Mouse (Mus musculus) right cerebral cortex, postnatal 14 days (tissue): Measurements from ENCODE around the gene Sec14l1.

Source experiments
- DNase-seq: peaks from one replicate; pipeline ENCODE4 v3.0.0; 2022

The Sec14l1 gene

GRCm38 (mm10) chr11:117130068-117130467 is 15.1 kb downstream of the Sec14l1 start:
- DNase-seq, result no peak

DNA sequence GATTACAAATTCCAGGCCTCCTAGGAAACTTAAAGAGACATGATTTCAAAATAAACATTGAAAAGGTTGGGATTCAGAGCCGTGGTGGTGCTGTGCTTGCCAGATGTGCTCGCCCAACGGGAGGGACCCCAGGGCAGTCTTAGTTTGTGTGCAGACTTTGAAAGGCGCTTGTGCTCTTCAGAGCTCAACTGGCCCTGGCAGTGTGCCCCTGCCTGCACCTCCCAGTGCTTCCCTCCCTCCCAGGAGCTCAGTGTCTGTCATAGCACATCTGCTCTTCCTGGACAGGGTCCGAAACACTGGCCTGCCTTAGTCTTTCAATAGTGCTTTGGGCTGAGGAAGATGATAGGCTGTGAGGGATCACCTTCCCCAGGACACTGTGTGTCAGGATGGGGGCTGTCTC is 15.9 kb downstream of the Sec14l1 start:
- no peak for DNase-seq

- no peak for DNase-seq
Measured at GRCm38 (mm10) chr11:117131450-117131849, 16.5 kb downstream of the Sec14l1 start.

GRCm38 (mm10) chr11:117134776-117135387 is 19.9 kb downstream of the Sec14l1 start:
- no peak for DNase-seq

- DNase-seq, result no peak
Measured at GRCm38 (mm10) chr11:117135457-117136290, 20.7 kb downstream of the Sec14l1 start.

DNA sequence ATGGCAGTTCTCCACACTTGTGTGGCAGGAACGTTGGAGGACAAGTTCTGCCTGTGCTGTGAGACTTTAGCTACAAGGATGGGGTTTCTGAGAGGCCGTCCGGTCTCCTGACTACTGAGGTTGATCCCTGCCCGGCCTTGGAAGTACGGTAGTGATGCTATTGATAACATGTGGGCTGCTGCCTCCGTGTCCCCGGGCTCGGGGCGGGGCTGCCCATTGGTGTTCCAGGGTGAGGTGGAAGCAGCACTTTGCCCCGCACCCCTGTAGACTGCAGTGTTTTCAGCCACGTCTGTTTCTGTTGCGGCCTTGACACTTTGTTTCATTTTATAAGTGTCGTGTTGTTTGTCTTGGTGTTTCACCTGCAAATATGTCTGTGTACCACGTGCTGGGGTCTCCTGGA is 21.9 kb downstream of the Sec14l1 start:
- no peak for DNase-seq

GRCm38 (mm10) chr11:117138213-117138761 is 23.3 kb downstream of the Sec14l1 start:
- no peak for DNase-seq

DNA sequence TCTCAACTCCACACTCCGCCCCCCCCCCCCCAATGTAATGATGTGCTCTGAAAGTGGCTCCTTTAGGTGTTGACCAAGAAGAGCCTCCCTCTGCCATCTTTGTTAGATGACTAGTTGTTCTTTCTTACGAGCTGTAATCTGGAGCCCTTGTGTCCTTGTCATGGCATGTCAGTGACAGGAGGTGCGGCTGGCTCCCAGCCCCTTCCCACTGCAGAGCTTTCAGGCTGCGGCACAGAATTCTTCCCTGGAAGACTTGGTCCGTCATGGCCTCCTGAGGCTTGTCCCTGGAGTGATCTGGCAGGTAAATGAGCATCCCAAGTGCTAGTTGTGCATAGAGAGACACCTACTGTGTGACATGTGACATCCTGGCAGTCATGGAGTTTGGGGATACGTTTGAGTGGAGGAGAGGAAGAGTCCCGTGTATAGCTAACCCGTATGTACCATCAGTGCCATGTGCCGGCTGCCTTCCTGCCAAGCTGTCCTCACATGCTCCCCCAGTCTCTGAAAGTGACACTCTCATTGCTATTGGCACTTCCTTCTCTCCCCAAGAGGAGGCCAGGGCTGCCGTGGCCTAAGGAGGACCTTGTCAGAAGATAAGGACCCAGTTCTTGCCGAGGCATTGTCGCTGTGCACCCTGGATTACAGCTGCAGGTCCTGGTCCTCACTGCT is 24.0 kb downstream of the Sec14l1 start:
- no peak for DNase-seq

DNA sequence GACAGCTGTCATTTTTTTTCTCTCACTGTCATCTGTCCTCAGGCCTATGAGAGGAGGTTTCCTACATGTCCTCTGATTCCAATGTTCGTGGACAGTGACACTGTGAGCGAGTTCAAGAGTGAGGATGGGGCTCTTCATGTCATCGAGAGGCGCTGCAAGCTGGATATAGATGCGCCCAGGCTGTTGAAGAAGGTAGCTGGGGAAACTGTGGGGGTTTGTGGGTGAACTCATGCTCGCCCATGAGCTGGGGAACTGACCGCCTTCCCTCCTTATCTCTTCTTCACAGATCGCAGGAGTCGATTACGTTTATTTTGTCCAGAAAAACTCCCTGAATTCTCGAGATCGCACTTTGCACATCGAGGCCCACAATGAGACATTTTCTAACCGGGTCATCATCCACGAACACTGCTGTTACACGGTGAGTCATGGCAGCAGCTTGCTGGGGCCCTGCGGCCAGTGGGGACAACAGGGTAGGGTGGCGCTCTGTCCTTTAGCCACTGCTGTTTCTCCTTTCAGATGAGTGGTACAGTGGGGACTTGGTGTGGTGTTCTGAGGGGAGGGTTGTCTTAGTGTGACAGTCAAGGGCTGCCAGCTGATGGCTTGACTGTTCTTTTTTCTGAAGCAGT is 26.5 kb downstream of the Sec14l1 start:
- no peak for DNase-seq

DNA sequence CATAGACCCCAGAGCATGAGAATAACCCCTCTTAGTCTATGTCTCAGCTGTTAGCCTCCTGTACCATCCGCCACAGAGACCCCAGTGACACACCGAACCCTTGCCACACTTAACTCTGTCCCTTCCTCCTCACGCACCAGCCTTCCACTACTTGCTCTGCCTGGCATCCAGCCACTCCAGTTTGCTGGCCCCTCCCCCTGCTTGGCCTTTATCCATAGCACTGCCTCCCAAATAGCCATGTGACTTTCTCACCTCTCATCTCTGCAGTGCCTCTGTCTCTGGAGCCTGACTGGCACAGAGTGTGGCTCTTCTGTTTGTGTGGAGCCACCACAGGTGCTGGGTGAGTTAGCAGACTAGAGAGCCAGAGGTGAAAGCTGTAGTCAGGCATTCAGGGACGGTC is 27.5 kb downstream of the Sec14l1 start:
- no peak for DNase-seq

GRCm38 (mm10) chr11:117145451-117146117 is 30.6 kb downstream of the Sec14l1 start:
- no peak for DNase-seq

DNA sequence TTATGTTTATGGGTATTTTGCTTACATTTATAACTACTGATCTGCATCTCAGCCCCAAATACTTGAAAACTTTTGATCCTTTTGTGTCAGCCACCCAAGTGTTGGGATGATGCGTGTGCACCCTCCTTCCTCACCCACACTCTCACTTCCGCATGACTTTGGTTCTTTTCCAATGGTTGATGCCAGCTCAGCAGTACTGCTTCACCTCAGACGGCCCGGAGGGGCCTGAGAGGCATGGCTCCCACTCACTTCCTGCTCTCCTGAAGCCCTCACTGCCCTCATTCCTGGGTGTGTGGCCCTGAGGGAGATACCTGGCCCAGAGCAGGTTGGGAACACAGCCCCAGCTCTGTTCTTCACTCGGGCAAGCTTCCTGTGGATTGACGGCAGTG is 31.1 kb downstream of the Sec14l1 start:
- DNase-seq, result no peak

- no peak for DNase-seq
Measured at GRCm38 (mm10) chr11:117146776-117147536, 32.0 kb downstream of the Sec14l1 start.

DNA sequence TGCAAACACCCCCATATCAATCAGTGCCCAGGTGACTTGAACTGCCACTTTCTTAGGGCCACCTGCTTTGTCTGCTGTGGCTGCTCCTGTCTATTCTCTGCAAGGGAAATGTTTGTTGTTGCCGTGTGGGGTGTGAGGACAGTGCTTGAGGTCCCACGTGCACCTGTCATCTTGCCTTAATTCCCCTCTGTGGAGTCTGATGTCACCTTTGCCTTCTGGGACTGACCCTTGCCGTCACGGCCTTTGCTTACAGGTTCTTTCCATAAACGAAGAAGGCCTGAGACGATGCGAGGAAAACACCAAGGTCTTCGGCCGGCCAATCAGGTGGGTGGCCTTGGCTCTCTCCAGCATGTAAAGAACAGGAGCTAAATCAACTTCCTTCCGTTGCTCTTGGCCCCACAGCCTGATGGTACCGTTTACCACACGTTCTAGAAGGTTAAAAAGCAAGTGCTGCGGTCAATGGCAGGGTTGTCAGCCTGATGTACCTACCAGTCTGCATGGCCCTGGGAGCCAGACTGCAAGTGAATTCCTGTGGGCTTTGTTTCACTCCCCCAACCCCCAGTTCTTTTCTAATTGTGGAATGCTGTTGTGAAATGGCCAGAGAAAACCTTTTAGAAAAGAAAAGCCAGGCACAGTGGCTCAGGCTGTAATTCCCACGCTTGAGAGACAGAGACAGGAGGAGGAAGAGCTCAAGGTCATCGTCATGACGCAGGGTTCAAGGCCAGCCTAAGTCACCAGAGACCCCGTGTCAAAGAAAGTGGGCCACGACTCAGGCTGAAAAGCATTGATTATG is 34.1 kb downstream of the Sec14l1 start:
- no peak for DNase-seq

DNA sequence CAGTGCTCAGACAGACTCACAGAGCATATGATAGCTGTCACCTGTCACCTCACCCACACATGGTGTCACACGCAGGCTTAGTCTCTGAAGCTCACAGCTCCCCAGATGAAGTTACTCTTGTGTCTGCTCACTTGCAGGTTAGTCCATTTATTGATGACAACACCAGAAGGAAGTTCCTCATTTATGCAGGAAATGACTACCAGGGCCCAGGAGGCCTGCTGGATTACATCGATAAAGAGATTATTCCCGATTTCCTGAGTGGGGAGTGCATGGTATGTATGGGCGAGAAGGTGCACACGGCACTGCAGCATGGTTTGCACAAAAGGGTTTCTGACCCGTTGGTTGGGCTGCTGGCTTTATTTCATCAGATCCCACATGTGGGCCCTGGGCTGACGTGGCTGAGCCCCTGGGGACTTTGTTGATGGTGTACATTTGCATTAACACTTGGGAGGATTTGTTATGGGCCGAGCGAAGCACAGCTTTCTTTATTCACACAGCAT is 35.5 kb downstream of the Sec14l1 start:
- DNase-seq, result no peak

DNA sequence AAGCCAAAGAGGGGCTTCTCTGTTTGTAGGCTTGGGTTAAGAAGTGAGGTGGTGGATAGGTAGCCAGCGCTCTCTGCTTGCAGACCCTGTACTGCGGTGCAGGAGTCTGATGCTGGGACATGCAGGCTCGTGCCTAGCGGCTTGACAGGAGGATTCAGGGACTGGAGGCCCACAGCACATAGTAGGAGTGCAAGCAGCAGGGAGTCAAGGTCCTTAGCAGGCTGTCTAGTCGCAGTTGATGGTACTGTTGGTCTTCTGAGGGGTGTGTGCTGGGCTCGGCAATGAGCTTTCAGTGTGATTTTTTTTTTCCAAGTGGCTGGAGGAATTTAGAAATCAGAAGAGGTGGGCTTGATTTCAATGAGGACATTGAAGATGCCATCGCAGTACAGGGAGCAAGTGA is 36.5 kb downstream of the Sec14l1 start:
- no peak for DNase-seq

DNA sequence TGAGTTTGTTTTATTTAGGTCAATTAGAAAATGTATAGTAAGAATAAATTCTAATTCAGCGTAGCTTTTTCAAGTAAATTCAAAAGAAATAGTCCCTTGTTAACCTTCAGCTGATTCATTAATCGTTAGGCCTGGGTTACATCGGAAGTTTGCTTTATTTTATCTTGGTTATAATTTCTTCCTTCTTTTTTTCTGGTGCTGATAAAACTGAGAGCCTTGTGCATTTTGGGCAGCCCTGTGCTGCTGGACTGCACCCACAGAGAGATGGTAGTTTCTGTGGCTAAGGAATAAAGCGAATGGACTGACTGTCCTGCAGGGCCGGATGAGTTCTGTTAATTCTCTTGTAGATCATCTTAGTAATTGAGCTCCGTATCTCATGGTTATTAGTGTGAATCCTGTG is 37.6 kb downstream of the Sec14l1 start:
- no peak for DNase-seq

DNA sequence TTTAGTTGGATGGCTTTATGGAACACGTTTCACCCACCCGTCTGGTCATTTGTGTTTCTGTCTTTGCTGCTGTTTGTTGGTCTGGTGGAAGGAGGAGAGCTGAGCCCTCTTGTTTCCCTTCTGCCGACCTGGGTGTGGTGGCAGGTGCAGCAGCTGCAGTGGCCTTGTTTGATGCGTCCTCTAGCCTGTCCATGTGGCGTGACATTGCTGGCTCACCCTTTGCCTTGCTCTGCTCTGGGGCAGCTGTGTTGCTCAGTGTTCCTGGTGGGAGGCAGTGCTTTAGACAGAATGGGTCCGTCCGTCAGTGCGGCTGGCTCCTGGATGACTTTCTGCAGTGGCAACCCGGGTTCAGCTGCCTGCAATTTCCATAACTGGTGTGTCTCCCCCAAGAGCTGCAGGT is 38.6 kb downstream of the Sec14l1 start:
- DNase-seq, result no peak

GRCm38 (mm10) chr11:117154088-117154815 is 39.3 kb downstream of the Sec14l1 start:
- DNase-seq, result no peak

DNA sequence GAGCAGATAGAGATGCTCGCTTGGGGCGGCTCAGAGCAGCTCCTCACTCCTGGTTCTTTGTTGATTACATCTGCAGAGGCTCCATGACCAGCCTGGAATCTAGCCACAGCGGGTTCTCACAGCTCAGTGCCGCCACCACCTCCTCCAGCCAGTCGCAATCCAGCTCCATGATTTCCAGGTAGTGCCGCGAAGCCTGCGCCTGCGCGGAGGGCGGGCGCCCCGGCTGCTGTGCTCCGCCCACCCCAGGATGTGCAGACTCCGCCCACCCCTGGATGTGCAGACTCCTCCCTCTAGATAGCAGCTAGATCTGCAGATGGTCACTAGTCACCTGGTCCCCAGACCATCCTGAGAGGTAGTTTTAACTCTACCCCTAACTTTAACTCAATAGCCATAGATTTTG is 41.8 kb downstream of the Sec14l1 start:
- no peak for DNase-seq
